Mouse (Mus musculus) left cerebral cortex, adult 11 months (tissue): ENCODE measurements around the gene Papola.
"Not testable (repeated sequence)": the region's sequence is repeated elsewhere in the genome, so short reads cannot be mapped to it uniquely, and the experiment has no call there.

Source experiments
- DNase-seq: peaks from one replicate; pipeline ENCODE4 v3.0.0; 2022; ENCODE audit warnings: low spot score

Gene Papola

DNA sequence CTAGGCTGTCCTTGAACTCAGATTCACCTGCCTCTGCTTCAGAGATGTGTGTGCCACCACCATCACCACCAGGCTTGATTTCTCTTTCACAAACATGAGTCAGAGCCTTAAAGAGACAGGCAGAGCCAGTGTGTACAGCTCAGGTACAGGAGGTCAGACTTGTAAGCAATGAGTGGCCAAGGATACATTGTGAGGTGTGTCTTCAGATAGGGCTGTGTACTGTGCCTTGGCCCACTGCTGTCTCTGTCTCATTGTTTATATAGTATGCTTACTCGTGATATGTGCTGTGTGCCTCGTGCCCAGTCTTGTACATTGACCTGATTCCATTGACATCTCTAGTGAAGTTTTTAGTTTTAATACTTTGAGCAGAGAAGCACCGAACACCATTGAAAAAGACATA lies 21.3 kb downstream of the Papola start:
- DNase-seq, result no peak

DNA sequence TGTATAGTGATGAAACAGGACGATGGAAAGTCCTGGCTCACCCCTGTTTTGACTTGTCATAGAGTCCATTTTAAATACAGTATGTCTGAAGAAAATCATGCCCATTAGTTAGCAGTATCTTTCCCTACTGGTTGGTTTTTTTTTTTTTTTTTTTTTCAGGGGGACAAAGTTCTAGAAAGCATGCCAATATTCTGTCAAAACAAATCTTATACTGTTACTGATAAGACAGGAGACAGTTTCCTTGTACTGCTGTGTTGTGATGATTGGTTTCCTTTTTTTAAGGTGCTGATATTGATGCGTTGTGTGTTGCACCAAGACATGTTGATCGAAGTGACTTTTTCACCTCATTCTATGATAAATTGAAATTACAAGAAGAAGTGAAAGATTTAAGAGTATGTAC lies 21.7 kb downstream of the Papola start:
- DNase-seq, result no peak

DNA sequence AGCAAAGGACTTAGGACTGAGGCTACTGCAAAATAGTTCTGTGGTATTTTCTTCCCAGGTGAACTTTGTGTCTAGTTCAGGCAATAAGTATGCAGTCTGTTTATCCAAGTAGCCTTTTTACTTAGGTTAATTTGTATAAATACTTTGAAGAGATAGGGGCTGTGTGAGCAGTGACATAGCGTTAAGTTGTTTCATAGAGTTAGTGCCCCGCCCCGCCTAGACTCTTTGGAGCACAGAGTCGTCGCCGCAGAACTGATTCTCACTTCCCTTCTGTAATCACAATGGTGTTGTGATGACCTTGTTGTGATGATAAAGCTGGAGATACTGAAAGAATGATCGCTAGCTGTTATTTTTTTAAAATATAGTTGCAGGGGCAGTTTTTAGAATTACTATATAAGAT lies 22.9 kb downstream of the Papola start:
- DNase-seq, result no peak

DNA sequence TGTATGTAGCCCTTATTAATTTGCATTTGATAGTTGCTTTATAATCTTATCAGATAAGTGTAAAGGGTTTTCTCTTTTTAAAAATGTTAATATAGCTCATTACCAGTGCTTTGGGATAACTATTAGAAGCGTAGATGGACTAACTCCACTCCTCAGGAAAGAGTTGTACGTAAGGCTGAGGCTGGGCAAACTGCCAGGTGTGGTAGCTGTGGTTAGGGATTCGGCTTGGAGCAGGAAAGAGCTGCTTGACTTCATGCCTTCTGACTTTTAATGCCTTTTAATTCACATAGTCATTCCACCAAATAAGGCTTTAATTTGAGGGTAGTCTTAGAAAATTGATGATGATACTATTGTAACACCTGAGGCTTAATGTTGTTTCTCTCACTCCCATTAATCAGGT lies 24.5 kb downstream of the Papola start:
- DNase-seq, result no peak

DNA sequence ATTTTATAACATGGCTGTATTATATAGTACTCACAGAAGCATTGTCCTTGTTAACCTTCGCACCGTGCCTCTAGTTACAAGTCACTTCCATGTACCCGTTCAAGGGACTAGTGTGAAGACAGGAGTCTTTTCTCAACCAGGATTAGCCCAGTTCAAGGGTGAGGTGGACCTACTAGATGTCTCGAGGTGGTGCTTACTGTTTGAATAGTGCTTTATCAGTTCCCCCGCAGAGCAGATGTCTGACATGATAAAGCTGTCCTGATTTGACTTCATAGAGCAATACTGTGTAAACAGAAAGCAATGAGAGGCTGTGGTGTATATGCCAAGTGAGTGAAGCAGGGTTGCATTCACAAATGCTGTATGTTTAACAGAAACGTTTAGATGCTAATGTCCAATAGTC lies 26.1 kb downstream of the Papola start:
- no peak for DNase-seq

DNA sequence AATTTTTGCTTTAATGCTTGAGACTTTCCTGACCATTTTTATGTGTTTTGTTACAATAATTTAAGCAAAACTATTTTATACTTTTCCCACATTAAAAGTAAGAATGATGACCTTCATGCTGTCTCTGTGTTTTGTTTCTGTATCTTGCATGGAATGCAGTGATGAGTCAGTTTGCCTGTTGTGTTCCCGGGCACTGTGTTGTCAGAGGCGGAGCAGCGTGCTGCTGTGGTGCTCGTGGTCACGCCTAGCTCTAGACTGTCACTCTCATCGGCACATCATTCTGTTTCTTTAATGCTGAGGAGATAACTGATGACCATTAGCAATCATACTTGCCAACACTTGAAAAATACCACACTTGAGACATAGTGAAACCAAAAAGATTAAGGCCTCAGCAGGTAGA lies 29.5 kb downstream of the Papola start:
- DNase-seq, result no peak

DNA sequence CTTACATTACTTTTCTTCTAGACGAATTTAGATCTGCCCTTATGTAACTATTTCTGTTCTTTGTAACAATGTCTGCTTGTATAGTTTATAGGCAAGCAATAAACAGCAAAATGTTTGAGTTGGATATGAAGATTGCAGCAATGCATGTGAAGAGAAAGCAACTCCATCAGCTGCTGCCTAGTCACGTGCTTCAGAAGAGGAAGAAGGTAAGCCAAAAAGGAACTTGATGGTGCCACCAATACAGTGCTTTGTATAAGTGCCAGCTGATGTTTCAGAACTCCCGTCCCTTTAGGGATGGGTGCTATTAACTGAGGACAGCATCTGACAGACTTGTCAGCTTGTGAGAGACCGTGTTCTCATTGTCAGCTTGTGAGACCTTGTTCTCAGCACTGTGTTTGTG lies 39.0 kb downstream of the Papola start:
- DNase-seq, result no peak

DNA sequence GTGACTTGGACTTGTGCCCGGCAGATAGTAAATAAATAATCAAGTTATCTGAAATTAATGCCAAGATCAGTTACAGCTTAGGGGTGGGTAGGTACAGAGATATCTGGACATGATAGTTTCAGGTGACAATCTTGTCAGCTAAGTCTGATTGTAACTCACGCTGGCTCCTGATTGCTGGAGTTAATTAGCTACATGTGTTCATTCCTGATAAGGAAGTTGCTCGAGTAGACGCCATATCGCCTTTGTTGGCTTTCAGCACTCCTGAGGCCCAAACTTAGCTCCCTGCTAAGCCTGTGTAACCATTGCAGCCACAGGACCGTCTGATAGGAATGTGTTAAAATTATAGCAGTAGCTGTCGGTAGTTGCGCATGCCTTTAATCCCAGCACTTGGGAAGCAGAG lies 40.2 kb downstream of the Papola start:
- no peak for DNase-seq

DNA sequence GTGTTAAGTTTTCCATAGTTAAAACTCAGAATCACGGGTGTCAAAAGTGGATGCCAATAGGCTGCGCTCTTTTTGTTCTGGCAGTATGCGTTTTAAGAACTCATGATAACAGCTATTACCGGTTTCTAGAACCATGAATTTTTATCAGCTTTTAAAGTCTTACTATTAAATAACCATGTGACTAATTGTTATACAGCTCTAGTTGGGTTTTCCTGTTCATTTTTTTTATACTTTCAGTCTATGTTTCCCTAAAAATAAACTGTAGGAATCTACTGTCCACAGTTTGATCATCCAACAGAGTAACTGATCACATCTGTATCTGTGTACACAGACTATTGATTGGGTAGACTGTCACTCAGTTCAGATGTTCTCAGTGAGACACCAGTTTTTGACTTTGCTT lies 40.8 kb downstream of the Papola start:
- DNase-seq, result no peak

DNA sequence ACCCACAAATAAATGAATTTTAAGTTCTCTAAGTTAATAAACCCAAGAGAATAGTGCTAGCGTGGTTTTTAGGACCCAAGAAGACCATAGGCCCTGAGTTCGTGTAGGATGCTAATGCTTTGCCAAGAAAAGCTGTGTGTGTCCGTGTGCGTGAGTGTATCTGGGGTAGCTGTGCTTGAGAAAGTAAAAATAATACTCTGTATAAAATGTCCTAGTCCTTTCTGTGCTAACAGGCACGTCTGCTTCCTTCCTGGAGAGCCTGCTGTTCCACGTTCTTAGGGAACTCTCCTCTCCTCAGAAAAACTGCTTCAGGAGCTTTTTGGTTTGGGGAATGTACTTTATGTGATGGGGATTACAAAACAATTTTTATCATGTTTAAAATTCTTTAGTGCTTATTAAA lies 48.0 kb downstream of the Papola start:
- peak; percentile 34 for DNase-seq

DNA sequence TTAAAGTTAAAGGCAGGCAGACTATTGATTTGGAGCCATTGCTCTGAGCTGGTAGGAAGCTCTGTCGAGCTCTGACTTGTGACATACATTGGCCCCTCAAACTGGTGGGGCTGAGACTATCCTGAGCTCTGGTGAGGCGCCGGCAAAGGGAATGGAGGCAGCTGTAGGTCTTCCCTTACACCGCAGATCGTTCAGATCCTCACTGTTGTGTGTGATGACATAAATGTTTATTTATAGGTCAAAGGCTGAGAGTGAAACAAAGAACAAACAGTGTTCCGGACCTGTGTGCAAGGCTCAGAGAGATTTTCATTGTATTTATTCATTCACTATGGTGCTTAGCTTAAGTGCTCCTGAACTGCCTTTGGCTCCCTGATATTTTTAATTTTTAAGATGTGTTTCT lies 50.4 kb downstream of the Papola start:
- DNase-seq, result no peak

DNA sequence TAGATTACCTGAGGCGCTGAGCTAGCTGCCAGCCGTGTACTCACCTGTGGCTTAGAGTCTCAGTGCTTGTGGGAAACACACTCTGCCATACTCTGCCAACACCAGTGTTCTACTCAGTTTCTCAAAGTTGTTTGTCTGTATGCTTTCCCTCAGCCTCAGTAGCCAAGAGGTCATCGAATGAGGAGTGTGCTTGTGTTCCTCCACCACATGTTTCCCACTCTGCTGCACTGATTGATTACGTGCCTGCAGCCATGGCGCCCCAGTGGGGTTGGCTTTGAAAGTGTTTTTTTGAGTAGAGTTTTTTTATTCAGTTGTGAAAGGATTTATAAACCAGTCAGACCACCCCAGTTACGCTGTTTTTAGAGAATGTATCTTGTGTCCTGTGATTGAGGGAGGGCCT lies 51.1 kb downstream of the Papola start:
- DNase-seq, result no peak

DNA sequence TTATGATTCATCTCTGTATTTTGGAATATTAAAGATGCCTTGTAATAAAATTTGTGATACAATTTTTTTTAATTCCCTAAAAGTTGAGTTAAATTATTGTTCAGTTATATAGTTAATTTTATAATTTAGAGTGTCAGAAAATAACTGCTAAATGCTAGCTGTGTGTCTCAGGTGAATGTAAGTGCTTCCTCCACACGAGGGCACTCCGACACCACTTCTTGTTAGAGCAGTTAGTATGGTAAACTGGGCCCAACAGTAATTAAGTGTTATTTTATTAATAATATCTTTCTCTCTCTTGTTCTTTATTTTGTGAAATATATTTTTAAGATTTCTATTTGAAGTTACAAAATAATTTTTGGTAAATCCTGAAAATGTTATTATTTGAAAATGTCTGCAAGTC lies 51.7 kb downstream of the Papola start:
- DNase-seq, result peak; percentile 40

DNA sequence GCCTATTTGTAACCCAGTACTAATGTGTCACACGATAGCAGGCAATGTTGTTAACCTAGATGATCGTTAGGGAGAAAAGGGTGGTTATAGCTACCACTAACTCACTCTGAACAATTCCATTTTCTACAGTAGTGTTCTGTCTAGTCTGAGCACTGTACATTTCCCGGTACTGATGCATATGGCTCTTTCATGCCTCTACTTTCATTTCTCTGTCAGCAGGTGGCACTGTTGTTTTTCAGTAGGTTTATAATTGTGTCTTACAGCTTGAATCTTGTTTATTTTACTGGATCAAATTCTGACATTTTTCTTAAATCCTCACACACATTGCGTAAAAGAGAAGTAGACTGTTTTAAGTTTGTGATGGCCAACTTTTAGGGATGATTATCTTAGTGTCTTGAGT lies 54.6 kb downstream of the Papola start:
- no peak for DNase-seq

DNA sequence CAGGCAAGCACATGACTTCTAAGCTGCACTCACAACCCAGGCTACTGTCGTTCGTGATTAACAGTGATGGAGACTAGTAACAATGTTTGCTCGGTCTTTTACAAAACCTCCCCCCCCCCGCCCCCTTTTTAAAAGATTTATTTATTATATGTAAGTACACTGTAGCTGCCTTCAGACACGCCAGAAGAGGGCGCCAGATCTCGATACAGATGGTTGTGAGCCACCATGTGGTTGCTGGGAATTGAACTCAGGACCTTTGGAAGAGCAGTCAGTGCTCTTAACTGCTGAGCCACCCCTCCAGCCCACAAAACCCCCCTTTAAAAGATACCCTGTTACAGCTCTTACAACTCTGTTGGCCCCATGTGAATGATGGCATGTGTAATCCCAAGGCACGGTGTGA lies 56.1 kb downstream of the Papola start:
- DNase-seq, result not testable (repeated sequence)

DNA sequence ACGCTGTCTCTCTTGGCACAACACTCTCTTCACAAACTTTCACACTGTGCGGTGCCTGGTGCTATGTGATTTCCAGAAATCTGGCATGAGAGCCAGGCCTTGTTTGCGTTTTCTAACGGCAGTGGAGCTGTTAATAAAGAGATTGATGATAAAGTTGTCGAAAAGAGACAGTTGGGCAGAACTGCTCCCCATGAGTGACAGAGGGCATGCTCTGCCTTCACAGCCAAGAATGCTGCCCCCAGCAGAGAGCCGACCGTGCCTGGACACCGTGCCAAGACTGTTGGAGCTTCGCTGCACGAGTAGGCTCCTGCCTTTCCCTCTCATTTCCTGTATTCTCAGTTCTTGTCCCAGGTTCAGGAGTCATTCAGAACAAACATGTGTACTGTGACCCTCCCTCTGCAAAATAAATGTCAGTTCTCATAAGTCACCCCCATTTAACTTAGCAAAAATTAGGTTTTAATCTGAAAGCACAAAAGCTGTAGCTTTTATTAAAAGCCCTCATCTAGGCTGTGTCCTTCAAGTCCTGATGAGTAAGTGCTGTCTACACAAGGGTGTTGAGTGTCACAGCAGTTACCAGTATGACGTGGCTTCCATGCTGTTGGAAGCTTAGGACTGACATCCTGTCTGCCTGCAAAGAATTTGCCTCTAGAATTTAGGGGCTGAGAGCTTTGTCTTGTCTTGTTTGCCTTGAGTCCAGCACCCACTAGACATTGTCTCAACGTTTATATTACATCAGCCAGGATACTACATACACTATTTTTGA lies 58.9 kb downstream of the Papola start:
- DNase-seq, result no peak

DNA sequence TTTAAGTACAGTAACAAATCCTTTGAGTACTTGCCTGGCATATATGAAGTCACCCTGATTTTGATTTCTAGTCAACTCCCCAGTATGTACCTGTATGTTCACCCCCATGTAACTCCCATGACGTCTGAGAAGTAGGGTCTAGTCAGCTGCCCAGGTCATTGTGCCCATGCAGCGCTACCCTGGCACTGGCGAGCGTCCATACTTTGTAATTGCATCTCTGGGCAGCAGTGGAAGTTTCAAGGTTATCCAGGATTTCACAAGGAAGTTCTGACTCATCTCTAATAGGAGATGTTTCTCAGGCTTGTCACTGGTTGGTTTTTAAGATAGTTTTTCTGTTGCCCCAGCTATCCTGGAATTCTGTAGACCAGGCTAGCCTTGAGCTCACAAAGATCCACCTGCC lies 59.9 kb downstream of the Papola start:
- no peak for DNase-seq

DNA sequence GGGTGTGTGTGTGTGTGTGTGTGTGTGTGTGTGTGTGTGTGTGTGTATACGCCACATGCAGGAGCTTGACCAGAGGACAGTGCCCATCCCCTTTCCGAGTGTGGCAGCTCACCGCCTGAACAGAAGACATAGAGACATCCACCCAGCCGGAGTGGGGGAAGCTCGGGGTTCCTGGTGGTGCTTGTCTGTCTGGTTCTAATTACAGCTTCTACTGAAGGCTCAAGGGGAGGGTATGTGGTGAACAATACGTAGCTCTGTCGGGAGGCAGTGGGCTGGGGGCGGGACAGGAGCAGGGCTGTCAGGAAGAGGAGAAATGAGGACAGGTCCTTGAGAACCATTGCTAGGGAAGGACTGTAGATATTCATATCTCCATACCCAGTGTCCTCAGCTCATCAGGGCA lies 64.6 kb downstream of the Papola start:
- no peak for DNase-seq

DNA sequence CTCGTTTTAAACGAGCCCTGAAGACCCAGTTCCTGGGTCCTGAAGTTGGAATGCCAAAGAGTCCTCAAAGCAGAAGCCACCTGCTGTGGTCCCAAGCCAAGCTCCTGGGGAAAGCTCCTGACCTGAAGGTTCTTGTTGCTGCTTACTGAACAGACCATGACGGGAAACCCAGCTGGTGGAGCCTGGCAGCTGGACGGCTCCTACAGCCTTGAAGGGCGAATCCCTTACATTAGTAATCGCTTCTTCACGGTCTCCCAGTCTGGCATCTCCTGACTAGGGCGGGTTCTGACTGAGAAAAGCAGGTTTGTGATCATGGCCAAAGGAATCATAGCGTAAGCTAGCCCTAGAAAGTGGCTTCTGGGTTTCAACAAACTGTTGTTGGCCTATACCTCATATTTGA lies 66.2 kb downstream of the Papola start:
- DNase-seq, result no peak

DNA sequence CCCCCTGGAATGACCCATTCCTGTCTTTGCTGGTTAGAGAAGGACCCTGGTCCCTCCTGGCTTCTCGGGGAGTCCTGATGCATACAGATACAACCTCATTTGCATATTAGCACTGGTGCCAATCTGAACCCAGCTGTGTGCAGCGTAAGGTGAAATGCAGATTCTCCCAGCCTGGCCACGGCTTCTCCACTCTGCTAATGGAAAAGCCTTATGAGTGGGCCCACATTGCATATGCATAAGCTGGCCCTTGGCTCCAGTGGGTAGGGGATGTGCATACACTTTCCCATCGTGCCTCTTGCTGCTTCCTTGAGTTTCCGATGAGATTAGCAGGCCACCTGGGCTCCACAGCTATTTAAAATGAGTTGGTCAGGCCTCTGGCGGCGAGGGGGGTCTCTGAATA lies 68.3 kb downstream of the Papola start:
- no peak for DNase-seq

DNA sequence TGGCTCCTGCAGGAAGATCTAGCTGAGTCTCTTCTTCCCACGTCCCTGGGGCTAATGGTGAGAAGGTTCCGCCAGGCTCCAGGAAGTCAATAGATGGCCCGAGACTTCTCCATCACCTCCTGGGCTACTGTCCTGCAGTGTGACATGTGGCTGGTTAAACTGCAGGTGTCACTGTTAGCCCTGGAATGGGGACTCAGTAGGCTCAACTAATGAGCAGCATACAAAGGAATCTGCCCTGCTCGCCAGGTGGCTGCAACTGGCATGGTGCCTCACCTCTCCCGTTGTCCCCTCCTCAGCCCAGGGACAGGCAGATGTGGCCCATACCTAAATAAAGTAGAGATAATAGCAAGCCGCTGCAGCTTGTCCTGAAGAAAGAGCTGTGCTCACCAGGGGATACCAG lies 70.1 kb downstream of the Papola start:
- no peak for DNase-seq

DNA sequence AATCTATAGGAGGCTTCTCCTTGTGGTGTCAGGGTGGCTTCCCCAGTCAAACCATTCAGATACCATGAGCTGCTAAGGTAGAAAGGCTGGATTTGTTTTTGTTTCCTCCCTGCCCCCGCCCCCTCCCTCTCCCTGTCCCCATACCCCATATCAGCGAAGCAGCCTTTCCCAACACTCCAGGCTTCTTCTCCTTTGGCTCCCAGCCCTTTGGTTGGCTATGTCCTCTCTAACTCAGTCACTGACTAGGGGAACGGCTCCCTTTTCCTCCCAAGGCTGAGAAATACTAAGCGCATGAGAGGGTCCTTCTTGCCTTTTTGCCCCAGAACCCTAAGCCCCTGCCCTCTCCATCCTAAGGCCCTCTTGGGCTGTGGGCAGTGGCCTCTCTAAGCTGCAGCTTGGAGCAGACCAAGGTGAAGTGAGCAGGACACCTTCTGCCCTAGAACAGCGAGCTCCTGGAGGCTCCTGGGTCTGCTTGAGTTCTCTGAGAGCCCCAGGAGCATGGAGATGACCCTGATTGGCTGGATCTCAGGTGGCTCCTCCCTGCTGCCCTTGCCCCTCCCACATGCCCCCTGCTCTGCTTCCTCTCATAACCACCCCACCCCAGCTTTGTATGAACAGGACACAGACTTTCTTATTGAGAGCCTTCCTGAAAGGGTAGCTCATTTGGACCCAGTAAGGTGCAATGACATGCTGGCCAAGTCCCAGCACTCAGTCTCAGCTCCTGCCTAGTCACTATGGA lies 73.6 kb downstream of the Papola start:
- DNase-seq, result no peak

DNA sequence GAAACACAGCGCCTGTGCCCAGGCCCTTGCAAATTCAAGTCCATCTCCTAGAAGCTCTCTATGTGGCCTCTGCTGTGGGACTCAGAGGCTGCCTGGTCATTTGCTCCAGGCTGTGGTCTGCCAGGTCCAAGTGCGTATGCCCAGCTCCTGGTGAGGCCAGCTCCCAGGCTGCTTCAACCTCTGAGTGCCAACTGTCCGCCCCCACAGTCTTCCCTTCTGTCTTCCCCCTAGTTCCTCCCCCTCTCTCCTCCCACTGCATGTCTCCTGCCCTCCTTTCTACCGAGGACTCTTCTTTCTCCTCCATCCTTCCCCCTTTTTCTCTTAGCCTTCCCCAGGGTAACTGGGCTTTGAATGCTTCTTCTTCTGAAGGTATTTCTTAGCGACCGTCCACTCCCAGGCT lies 77.6 kb downstream of the Papola start:
- DNase-seq, result no peak

DNA sequence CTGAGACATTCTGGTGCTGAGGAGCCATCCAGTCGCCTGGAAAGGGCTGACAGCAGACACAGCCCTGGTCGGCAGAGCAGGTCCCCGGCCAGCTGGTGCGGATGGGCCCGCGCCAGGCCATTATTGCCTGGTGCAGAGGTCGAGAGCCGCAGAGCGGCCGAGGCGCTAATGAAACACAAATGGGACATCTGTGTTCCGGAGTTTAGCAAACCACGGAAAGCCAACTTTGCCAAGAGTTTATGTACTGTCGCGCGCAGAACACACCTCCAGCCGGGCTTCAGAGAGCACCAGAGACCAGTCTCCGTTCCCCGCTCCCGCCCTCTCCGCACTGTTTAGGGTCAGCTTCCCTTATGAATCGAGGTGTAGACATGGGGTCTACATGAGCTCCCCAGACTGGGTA lies 78.1 kb downstream of the Papola start:
- DNase-seq, result no peak
